Mouse (Mus musculus): ENCODE measurements at regions not wholly inside any gene's neighbourhood (a gene's known extent, or its start where the extent isn't known, plus 50 kb on each side); places are given as distances from the start of the nearest gene placed in this dataset.

DNA sequence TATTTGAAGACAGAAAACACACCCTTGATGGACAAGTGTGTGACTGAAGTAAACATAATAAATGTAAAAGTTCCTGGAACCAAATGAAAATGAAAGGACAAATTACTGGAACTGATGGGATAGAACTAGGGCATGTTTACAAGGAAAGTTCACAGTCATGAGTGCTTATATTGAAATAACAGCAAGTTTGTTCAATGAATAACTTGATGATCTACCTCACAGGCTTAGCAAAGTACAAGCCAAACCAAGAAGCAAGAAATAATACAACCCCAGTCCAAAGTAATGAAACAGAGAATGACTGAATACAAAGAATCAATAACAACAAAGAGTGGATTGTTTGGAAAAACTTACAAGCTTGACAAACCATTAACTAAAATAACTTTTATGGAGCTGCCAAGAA lies 56.2 kb downstream of the Gm379 start:
- in situ Hi-C loops (cut with MboI, MseI): no loop called here

DNA sequence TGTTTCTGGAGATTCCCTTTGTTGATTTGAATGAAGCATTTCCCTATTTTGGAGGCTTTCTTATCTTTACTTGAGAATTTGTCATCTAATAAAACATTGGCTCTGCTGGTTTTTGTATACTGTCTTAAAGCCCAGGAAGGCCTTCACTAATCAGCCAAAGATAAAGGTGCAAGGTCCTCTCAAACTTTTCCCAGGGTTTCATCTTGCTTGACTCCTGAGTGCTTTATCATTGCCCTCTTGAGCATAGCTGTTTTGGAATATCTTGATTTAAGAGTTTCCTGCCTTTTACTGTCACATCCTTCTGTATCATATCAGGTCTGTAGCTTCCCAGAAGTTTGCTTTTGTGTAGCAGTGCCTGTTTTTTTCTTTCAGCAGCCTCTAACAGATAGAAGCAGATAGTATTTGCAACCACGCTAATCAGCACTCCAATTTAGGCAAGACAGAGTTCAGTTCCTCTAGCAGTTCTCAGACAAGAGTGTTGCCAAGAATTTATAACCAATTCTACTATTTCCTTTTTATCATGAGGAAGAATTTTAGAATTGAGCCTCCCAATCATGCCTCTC lies 64.7 kb downstream of the Gm379 start:
- in situ Hi-C loops (cut with MboI, MseI): loop anchor here (10.0 kb wide), 1 partner anchor 1935 kb away; no protein-coding TSS in a partner anchor

DNA sequence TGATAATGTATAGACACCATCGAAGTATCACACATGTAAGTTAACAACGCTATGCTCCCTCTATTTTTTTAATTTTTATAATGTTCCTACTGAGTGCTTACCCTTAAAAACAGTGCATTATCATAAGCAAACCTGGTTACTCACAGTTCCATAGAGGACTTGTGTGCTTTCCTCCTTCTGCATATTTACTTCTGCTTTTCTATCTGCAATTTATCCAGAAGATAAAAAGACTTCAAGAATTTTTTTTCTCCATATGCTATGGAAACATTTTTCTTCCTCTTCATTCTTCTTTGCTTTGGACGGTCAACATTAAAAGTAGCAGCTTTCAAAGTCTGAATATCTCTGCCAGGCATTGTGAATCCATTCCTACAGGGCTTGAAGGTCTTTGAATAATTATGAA lies 102.7 kb downstream of the Gm379 start:
- in situ Hi-C loops (cut with MboI, MseI): no loop called here

DNA sequence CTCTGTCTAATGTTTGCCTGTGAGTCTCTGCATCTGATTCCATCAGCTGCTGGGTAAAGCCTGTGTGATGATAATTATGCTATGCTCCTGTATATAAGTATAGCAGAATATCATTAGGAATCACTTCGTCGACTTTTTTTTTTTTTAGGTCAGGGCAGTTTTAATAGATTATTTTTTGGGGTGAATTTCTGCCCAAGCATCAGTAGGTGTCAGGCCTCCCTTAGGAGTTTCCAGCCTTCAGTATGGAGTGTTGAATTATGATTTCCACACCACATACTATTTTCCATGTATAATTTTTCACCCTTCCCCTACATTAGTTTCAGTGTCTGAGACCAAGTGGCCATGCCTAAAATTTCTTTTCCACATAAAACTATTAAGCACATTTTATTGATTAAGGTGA lies 121.5 kb downstream of the Gm379 start:
- in situ Hi-C loops (cut with MboI, MseI): loop anchor here (25.0 kb wide), 1 partner anchor 731 kb away; the partner anchor contains the start of gene 2610002M06Rik

DNA sequence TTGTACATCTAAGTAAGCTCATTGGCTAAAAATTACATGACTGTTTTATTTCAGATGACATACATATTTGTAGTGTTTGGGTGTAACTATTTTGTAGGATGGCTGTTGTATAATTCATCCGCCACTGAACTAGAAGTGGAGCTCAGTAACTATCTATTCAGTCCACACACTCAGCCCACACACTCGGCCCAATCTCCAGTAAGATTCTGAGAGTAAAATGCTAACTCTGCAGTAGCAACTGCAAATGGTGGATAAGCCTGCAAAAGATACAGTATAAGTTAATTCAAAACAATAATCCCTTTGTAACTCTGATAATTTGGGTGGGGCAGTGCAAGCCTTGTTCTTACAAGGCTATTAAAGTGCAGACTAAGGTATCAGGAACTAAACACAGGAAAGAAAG lies 123.3 kb downstream of the Gm379 start:
- in situ Hi-C loops (cut with MboI, MseI): loop anchor here (25.0 kb wide), 1 partner anchor 729 kb away; the partner anchor contains the start of gene 2610002M06Rik

DNA sequence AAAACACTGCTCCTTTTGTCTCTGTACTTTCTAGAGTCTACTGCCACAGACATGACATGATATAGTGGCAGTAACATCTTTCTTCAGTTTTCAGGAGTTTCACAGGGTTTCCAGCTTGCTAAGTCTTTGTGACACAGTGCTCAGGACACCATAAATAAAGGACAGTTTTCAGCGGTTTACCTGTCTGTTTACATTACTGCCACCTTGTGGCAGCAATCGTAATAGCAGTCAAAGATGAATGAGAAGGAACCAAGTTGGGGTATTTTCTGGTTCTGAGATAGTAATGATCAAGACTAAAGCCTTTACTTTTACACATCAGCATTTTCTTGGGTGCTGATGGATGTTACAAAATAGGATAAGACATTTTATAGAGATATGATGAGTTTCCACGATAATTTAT lies 127.7 kb downstream of the Gm379 start:
- in situ Hi-C loops (cut with MboI, MseI): loop anchor here (25.0 kb wide), 1 partner anchor 725 kb away; the partner anchor contains the start of gene 2610002M06Rik

Data from T-helper 1 cell (primary cell).